In the genomic region with DNA sequence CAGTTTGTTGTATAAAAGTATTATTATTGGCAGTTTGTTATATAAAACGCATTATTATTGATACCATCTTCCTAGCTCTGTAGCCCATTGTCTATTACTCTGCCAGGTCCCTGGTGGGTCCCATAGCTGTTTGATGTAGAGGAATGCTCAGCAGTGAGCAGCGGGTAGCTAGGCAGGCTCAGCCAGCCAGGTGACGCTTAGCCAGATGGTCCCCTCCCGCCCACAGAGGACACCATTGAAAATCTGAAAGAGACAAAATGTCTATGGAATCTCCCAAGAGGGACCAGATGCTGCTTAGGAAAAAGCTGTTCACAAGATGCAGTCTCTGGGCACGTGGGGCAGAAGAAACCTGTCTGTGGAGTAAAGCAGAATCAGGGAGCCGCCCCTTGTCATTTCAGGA, we compare ENCODE assay signal across 10 mouse cellular contexts.
DNase-seq lines count a peak whose midpoint lies in the region; ATAC-seq lines count a peak whose summit lies in the region.
"Had no signal": no experiment of that assay in that cellular context is flagged by ENCODE, and none has a peak within 500 bp of the region (broad histone marks: within the 10 kb centered on the region; RNA-seq: fewer than 3 reads in every experiment).

No protein-coding gene starts in this region.

- H3K36me3 ChIP-seq in limb, embryonic 13.5 days = no peaks in the 10 kb centered on the region
- no peaks in the 10 kb centered on the region for H3K36me3 ChIP-seq in limb, embryonic 10.5 days
- no peaks in the 10 kb centered on the region for H3K36me3 ChIP-seq in forebrain, embryonic 15.5 days

- no peak overlapping the region for H3K4me2 ChIP-seq in limb, embryonic 13.5 days (replicated peaks)
- no peak overlapping the region for H3K4me2 ChIP-seq in forebrain, embryonic 15.5 days (replicated peaks)

- no peak overlapping the region for H3K9ac ChIP-seq in limb, embryonic 13.5 days
- no peak overlapping the region for H3K9ac ChIP-seq in forebrain, embryonic 15.5 days (replicated peaks)

- WGBS in limb, embryonic 13.5 days = 50% methylated on average over 6 of the region's 6 CpGs
- WGBS in limb, embryonic 10.5 days = 58% methylated on average over 6 of the region's 6 CpGs
- WGBS in forebrain, embryonic 15.5 days = 56% methylated on average over 6 of the region's 6 CpGs

- no peak overlapping the region for H3K4me3 ChIP-seq in limb, embryonic 13.5 days
- H3K4me3 ChIP-seq in limb, embryonic 10.5 days = no peak overlapping the region
- no peak overlapping the region for H3K4me3 ChIP-seq in forebrain, embryonic 15.5 days

- H3K9me3 ChIP-seq in limb, embryonic 13.5 days = no peaks in the 10 kb centered on the region
- H3K9me3 ChIP-seq in limb, embryonic 10.5 days (replicated peaks) = no peaks in the 10 kb centered on the region
- no peaks in the 10 kb centered on the region for H3K9me3 ChIP-seq in forebrain, embryonic 15.5 days

- peaks cover 18% of the 10 kb centered on the region; the same call in 1 of the 2 replicates for H3K4me1 ChIP-seq in limb, embryonic 13.5 days
- peaks cover 21% of the 10 kb centered on the region for H3K4me1 ChIP-seq in limb, embryonic 10.5 days
- peaks cover 11% of the 10 kb centered on the region for H3K4me1 ChIP-seq in forebrain, embryonic 15.5 days

- 0 out of 2 replicates have a peak, but pooled peaks cover 10% of the 10 kb centered on the region for H3K27me3 ChIP-seq in limb, embryonic 13.5 days
- H3K27me3 ChIP-seq in limb, embryonic 10.5 days (ENCODE audit: low read depth, poor library complexity, severe bottlenecking) = no peaks in the 10 kb centered on the region
- no peaks in the 10 kb centered on the region for H3K27me3 ChIP-seq in forebrain, embryonic 15.5 days
- H3K27me3 ChIP-seq: CH12.LX had no signal

- DNase-seq in limb, embryonic 10.5 days (ENCODE audit: low spot score) = no peak
- DNase-seq in layer of hippocampus, postnatal 36 days = peak; percentile 41 to 48
- DNase-seq in right cerebral cortex, adult 2 months (ENCODE audit: low spot score in 2 of 2) = peak; percentile 34 to 35
- no peak for DNase-seq in urinary bladder, adult 18-20 months (ENCODE audit: low spot score in 2 of 2)
- DNase-seq in adrenal gland, adult (ENCODE audit: inconsistent age in 2 of 2, low spot score in 1 of 2) = no peak
- DNase-seq: lung, postnatal 4 days had no signal

- ATAC-seq in limb, embryonic 13.5 days (ENCODE audit: low FRiP score, low read depth) = 0 out of 2 replicates have a peak, but pooled peaks have one; percentile 19
- peak; percentile 58 for ATAC-seq in forebrain, embryonic 15.5 days (replicated peaks)
- no peak for ATAC-seq in CD4-positive, CD25-positive, alpha-beta regulatory T cell, adult 4 months

- no peak overlapping the region for H3K27ac ChIP-seq in limb, embryonic 13.5 days
- H3K27ac ChIP-seq in limb, embryonic 10.5 days = no peak overlapping the region
- no peak overlapping the region for H3K27ac ChIP-seq in forebrain, embryonic 15.5 days (replicated peaks)

Comparison
In these comparisons a context has a peak if more than half of its experiments do, and no peak if none do; other contexts are left out.
1. DNase-seq: peak in layer of hippocampus, postnatal 36 days (2 of 2) and right cerebral cortex, adult 2 months (2 of 2); none in limb, embryonic 10.5 days (single experiment), urinary bladder, adult 18-20 months (0 of 2) and adrenal gland, adult (0 of 2).